Mouse (Mus musculus): ENCODE results near the gene Sft2d1. TPM values are rescaled to one million over a fixed set of nuclear protein-coding genes. Genes with fewer than 3 reads are reported as not detected.
A peak's percentile ranks its signal among the peaks of the same experiment; 100 is the strongest.

Sft2d1 gene
- total and polyA plus RNA-seq, 3 experiments = 88.0 to 101 TPM; not detected in 1

DNA sequence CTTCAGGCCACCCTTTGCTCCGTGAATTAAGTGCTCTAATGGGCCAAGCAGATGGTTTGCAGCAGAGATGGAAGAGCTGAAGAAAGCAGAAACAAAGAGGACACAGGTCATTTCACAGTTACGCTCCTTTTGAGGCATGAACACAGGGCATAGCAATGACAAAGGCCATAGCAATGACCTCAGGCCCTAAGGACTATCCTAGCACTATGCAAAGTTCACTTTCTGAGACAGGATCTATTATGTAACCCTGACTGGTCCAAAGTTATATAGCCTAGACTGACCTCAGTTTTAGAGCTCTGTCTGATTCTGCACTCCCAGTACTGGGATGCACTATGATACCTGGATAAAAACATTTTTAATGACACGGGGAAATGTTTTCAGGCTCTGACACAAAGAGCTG is 32.5 kb upstream of the Sft2d1 start:
- Histone ChIP-seq H3K9ac (ENCODE audit: control insufficient read depth, low read depth, low read length, poor library complexity, severe bottlenecking) (no peak overlapping the region), H3K27me3 (ENCODE audit: control insufficient read depth in 1 of 2, insufficient read depth in 2 of 2, low read length in 2 of 2) (peaks cover 0 to 8% of the 10 kb centered on the region in 2 experiments; a peak in 3 of 4 replicates), H3K36me3 (ENCODE audit: control insufficient read depth in 1 of 2, insufficient read depth in 2 of 2, low read length in 2 of 2) (no peaks in the 10 kb centered on the region; a peak in 1 of 4 replicates), H3K27ac (ENCODE audit: control insufficient read depth, low read depth, low read length) (no peak overlapping the region), H3K9me3 (replicated peaks; ENCODE audit: insufficient read depth, low read length) (no peaks in the 10 kb centered on the region), H3K4me3 (ENCODE audit: control insufficient read depth in 1 of 2, insufficient read depth in 1 of 2, low read depth in 2 of 2, low read length in 2 of 2) (no peak overlapping the region), H3K79me2 (ENCODE audit: control insufficient read depth, insufficient read depth, low read length, poor library complexity) (no peaks in the 10 kb centered on the region; the same call in 1 of the 2 replicates), H3K4me1 (ENCODE audit: control insufficient read depth in 1 of 2, insufficient read depth in 2 of 2, low read length in 2 of 2) (no peaks in the 10 kb centered on the region)
- no peak for DNase-seq (ENCODE audit: low read depth, low spot score)
- TF ChIP-seq RAD21 (IDR thresholded peaks at IDR 0.05; ENCODE audit: low read depth, low read length) = no peak

DNA sequence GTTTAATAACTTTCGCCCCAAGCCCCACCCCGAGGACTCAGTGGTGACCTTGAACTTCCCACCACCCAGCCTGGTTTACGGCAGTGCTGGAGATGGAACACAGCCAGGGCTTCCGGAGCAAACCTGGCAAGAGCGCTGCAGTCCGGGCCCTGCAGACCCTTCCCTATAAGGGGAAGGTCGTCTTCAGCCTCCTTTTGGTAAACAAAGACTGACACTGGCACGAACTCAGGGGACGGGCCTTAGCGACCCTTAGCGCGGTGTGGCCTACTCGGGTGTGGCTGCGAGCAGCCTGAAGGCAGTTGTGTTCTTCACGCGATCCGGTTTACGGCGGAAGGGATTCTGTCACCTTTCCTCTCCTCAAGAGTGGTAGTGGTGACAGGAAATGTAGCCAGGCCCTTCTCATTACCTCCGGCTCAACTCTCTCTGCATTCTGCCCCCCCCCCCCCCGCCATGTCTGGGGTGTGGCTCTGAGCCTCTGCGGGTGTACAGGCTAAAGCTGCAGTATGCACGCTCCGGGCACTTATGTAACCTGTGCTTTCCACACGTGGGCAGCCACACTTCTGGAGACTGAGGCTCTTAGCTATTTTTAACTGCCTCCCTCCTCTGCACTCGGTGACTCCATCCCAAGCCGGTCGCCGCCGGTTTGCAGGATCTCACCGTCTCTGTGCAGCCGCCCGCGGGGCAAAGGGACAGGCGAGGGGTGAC is 27.9 kb upstream of the Sft2d1 start, which contains the start of gene Mpc1:
Gene Mpc1, plus strand, starts transcription at position 84 of the 705 bp plus-strand sequence.
- TF ChIP-seq SIN3A (IDR thresholded peaks at IDR 0.05; ENCODE audit: low read length) (peak; percentile 66), KAT2A (conservative IDR thresholded peaks at IDR 0.05; ENCODE audit: low read depth, low read length) (peak; percentile 41; the same call in 1 of the 2 replicates), MXI1 (IDR thresholded peaks at IDR 0.05; ENCODE audit: low read depth, low read length) (peak; percentile 52; the same call in 1 of the 2 replicates), HCFC1 (IDR thresholded peaks at IDR 0.05; ENCODE audit: low read depth, low read length) (peak; percentile 56), POLR2A (IDR thresholded peaks at IDR 0.05; ENCODE audit: control insufficient read depth in 1 of 2, insufficient read depth in 1 of 2, low read depth in 1 of 2, low read length in 2 of 2, poor library complexity in 1 of 2) (peak in 1 of 2 experiments; percentile 52; a peak in 1 of 4 replicates), TBP (IDR thresholded peaks at IDR 0.05; ENCODE audit: low read depth, low read length) (0 out of 2 replicates have a peak, but pooled peaks have one; percentile 5), SMC3 (IDR thresholded peaks at IDR 0.05; ENCODE audit: low read depth, low read length) (no peak), MYC (IDR thresholded peaks at IDR 0.05; ENCODE audit: low read depth, low read length) (0 out of 2 replicates have a peak, but pooled peaks have one; percentile 41), MAZ (IDR thresholded peaks at IDR 0.05; ENCODE audit: low read depth, low read length) (no peak), ZC3H11A (IDR thresholded peaks at IDR 0.05; ENCODE audit: low read depth, low read length) (no peak), UBTF (IDR thresholded peaks at IDR 0.05; ENCODE audit: borderline replicate concordance, insufficient read depth, low read depth, low read length) (no peak), MAX (IDR thresholded peaks at IDR 0.05; ENCODE audit: low read length) (peak; percentile 47; the same call in 1 of the 2 replicates)
- H3K79me2 ChIP-seq (ENCODE audit: control insufficient read depth, insufficient read depth, low read length, poor library complexity) = peaks cover 21% of the 10 kb centered on the region
- peaks cover 4 to 7% of the 10 kb centered on the region in 2 experiments; a peak in 3 of 4 replicates for H3K4me1 ChIP-seq (ENCODE audit: control insufficient read depth in 1 of 2, insufficient read depth in 2 of 2, low read length in 2 of 2)
- DNase-seq (ENCODE audit: low read depth, low spot score) = peak; percentile 86
- no peaks in the 10 kb centered on the region; a peak in 1 of 4 replicates for H3K27me3 ChIP-seq (ENCODE audit: control insufficient read depth in 1 of 2, insufficient read depth in 2 of 2, low read length in 2 of 2)
- no peaks in the 10 kb centered on the region for H3K9me3 ChIP-seq (replicated peaks; ENCODE audit: insufficient read depth, low read length)
- H3K36me3 ChIP-seq (ENCODE audit: control insufficient read depth in 1 of 2, insufficient read depth in 2 of 2, low read length in 2 of 2) = peaks cover 0 to 8% of the 10 kb centered on the region in 2 experiments; a peak in 2 of 4 replicates
- H3K27ac ChIP-seq (ENCODE audit: control insufficient read depth, low read depth, low read length) = peak within 1 kb of the TSS; percentile 78
- H3K9ac ChIP-seq (ENCODE audit: control insufficient read depth, low read depth, low read length, poor library complexity, severe bottlenecking) = peak within 1 kb of the TSS; percentile 90
- peak within 1 kb of the TSS; percentile 93 to 95 for H3K4me3 ChIP-seq (ENCODE audit: control insufficient read depth in 1 of 2, insufficient read depth in 1 of 2, low read depth in 2 of 2, low read length in 2 of 2)

Data from MEL (cell line).